Mouse (Mus musculus) megakaryocyte, embryonic 14.5 days (primary cell): ENCODE data around the gene Ntpcr. TPM values are rescaled to one million over a fixed set of nuclear protein-coding genes. Genes with fewer than 3 reads are reported as not detected.

Experiments
- H3K27me3 ChIP-seq: replicated peaks from 2 replicates; pipeline ENCODE3; 2012; ENCODE audit warnings: inconsistent platforms
- H3K36me3 ChIP-seq: replicated peaks from 2 replicates; pipeline ENCODE3; 2012; ENCODE audit warnings: low read length, inconsistent platforms, mixed read lengths
- H3K4me1 ChIP-seq: 2 replicates; pipeline ENCODE4 v1.6.1; 2012; ENCODE audit warnings: inconsistent platforms
- H3K4me3 ChIP-seq: replicated peaks from 2 replicates; pipeline ENCODE3; 2012; ENCODE audit warnings: moderate library complexity, mild to moderate bottlenecking, inconsistent platforms
- H3K9me3 ChIP-seq: 2 replicates; pipeline ENCODE4 v1.6.1; 2012; ENCODE audit warnings: inconsistent platforms
- FLI1 ChIP-seq: IDR thresholded peaks from 2 replicates; pipeline ENCODE4 v1.6.1; 2012; ENCODE audit warnings: low read length, inconsistent platforms, mixed read lengths
- GATA1 ChIP-seq: IDR thresholded peaks from 3 replicates; pipeline ENCODE4 v1.6.1; 2012; ENCODE audit warnings: mixed read lengths, low read length, inconsistent platforms, borderline replicate concordance
- polyA plus RNA-seq: library from polyadenylated mRNA; stranded (reverse); fragments of >175 nt; gene quantifications from 2 replicates; pipeline ENCODE4 v1.2.3, GENCODE M21; 2012; ENCODE audit warnings: low replicate concordance; ENCODE audit not compliant: insufficient read depth

The Ntpcr gene
- polyA plus RNA-seq, 1 experiment = 15.5 TPM

DNA sequence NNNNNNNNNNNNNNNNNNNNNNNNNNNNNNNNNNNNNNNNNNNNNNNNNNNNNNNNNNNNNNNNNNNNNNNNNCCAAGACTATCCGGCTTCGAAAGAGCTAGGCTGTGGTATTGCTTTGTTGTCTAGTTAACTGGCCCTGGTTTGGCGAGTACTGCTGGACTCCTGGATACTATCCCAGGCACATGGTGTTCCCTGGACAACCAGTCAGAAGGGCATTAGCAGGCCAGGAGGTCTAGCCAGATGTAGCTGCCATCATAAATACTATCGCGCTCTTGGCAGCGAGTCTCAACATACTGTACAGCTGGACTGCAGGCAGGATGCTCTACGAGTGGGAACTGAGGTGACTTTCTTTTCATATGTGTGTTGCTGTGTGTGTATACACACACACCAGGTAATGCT lies 7.1 kb upstream of the Ntpcr start:
- Histone ChIP-seq H3K4me1 (peaks cover 28% of the 10 kb centered on the region), H3K27me3 (peaks cover 5% of the 10 kb centered on the region), H3K4me3 (no peak overlapping the region), H3K36me3 (no peaks in the 10 kb centered on the region), H3K9me3 (no peaks in the 10 kb centered on the region)
- TF ChIP-seq GATA1 (no peak), FLI1 (no peak)

DNA sequence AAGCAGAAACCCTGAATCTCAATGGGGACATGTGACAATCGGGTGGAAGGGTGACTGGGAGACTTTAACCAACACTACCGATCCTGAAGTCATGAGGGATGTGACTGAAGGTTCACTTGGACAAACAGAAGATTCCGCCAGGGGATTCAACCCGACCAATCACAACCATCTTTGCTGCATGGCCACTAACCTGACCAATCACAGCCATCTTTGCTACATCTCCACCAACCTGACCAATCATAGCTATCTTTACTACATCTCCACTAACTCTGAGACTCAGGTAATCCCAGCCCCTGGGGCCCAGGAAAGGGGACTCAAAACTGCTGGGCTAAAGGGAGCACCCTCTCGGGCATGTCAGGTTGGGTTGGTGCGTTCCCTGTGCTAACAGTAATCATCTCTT lies 6.3 kb upstream of the Ntpcr start:
- Histone ChIP-seq H3K9me3 (no peaks in the 10 kb centered on the region), H3K4me3 (no peak overlapping the region), H3K4me1 (peaks cover 28% of the 10 kb centered on the region), H3K36me3 (no peaks in the 10 kb centered on the region), H3K27me3 (peaks cover 2% of the 10 kb centered on the region)
- TF ChIP-seq GATA1 (no peak), FLI1 (no peak)

DNA sequence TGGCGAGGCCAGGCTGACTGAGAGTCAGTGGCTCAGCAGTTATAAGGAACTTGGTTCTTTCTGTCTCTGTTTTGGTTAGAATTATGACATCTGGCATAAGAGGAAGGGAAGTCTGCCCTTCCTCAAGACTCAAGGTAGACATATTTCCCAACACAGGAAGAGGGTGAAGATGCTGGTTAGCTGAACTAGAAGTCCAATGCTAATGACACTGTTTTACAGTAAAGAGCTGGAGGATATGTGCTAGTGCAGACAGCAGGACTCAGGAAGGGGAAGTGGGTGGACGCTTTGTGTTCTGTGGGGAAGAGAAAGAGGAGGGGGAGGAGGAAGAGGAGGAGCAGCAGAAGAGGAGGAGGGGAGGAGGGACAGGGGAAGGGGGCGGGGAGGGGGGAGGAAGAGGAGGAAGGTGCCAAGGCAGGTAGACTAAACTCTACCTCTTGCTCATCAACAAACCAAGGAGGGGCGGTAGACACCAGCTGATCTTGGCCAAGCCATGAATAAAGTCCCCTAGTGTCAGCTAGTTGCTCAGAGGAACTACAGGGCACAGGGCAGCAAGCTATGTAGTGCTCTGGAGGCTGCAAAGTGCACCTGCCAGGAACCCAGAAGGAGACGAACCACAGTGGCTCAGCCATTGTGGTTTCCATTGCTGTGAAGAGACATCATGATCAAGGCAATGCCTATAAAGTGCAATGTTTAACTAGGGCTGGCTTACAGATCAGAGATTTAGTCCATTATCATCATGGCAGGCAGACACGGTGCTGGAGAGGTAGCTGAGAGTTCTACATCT lies 4.5 kb upstream of the Ntpcr start:
- TF ChIP-seq FLI1 (no peak), GATA1 (no peak)
- H3K4me1 ChIP-seq = peaks cover 31% of the 10 kb centered on the region
- peaks cover 5% of the 10 kb centered on the region for H3K27me3 ChIP-seq
- no peaks in the 10 kb centered on the region for H3K9me3 ChIP-seq
- H3K36me3 ChIP-seq = no peaks in the 10 kb centered on the region
- peak overlapping the region; percentile 68 for H3K4me3 ChIP-seq

DNA sequence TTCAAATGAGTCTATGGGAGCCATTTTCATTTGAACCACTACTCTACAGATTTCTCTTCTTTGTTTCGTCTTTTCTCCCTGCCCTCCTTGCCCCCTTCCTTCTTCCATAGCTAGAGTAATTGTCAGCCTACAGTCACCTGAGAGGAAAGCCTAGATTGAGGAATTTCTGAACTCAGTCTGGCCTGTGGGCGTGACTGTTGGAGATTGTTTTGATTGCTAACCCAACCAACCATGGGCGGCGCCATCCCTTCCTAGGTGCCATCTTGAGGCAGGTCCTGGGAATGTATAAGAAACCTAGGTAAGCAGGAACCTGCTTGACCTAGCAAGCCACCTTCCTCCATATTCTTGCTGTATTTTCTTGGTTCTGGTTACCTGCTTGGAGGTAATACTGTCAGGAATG lies 3.6 kb upstream of the Ntpcr start:
- TF ChIP-seq GATA1 = no peak
- TF ChIP-seq FLI1 = no peak
- Histone ChIP-seq H3K4me1 (peaks cover 35% of the 10 kb centered on the region), H3K36me3 (no peaks in the 10 kb centered on the region), H3K4me3 (no peak overlapping the region), H3K9me3 (no peaks in the 10 kb centered on the region), H3K27me3 (peaks cover 6% of the 10 kb centered on the region)

DNA sequence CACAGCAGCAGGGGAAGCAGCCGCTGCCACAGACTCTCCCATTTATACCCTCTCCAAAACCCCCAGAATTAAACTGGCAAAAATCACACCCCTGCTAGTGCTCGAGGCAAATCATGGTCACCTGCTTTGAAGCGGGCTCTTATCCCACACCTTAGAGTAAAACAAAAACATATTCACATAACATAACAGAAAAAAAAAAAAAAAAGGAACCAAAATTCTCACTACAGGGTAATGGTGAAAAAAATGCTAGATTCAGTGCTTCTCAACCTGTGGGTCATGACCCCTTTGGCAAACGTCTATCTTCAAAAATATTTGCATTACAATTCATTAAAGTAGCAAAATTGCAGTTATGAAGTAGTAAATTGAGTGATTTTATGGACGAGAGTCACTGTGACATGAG lies 2.8 kb upstream of the Ntpcr start:
- no peak overlapping the region for H3K4me3 ChIP-seq
- H3K36me3 ChIP-seq = no peaks in the 10 kb centered on the region
- TF ChIP-seq FLI1 (no peak), GATA1 (no peak)
- H3K4me1 ChIP-seq = peaks cover 42% of the 10 kb centered on the region
- H3K9me3 ChIP-seq = no peaks in the 10 kb centered on the region
- peaks cover 6% of the 10 kb centered on the region for H3K27me3 ChIP-seq

DNA sequence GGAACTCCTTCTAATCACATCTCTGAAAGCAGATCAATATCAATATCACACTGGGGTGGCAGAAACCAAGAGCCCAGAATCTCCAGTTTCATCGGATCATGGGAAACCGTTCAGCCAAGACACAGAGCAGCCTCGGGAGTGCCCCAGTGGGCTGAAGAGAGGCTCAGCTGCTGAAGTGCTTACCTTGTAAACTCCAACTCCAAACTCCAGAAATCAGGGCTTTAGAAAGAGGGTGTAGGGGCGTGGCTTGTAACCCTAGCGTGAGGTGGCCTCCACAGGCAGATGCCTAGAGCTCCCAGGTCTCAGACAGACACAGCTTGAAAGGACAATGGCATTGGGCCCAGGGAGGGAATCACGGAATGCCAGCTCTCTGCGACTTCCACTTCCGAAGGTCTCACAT lies 2.0 kb upstream of the Ntpcr start:
- Histone ChIP-seq H3K4me3 (no peak overlapping the region), H3K4me1 (peaks cover 42% of the 10 kb centered on the region), H3K27me3 (peaks cover 6% of the 10 kb centered on the region), H3K9me3 (no peaks in the 10 kb centered on the region), H3K36me3 (no peaks in the 10 kb centered on the region)
- TF ChIP-seq GATA1 = no peak

DNA sequence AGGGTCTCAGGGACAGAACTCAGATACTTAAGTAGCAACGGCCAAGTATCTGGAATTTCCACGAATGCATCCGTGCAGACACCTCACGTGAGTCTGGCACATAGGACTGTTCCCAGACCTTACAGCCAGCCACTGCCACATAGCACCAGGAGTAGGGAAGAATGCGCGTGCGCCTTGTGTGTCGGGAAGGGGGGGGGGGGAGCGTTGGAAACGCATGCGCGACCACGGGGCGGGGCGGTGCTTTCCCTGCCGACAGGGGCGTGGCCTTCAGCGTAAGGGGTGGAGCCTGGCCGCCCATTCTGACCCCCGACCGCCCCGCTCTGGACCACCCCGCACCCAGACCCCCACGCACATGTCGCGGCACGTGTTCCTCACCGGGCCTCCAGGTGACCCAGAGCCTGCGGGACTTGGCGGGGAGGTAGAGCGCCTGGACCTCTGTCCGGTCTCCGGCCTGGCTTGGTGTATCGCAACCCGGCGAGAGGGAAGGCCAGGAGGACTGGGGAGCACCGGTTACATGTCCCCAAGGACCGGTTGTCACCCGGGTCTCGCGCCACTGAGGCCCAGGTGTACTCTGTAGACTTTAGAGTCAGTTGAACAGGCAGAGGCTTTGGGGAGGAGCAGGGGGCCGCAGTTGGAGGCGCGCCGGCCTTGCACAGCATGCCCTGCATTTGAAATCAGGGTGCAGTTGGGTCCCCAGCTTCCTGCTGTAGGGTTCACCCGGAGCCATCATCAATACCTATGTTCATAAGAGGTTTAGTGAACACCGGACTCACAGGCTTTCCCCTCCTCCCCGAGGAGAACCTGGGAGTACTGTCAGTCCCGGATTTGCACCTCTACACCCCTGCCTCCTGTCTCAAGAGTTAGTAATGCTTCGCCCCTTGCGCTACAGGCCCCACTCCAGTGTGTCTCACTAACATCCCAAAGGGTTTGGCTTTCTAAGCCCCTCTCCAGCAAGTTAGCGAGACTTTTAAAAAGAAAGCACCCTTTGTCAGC lies 4.5 kb downstream of the Ntpcr start:
- TF ChIP-seq GATA1 (no peak), FLI1 (no peak)

DNA sequence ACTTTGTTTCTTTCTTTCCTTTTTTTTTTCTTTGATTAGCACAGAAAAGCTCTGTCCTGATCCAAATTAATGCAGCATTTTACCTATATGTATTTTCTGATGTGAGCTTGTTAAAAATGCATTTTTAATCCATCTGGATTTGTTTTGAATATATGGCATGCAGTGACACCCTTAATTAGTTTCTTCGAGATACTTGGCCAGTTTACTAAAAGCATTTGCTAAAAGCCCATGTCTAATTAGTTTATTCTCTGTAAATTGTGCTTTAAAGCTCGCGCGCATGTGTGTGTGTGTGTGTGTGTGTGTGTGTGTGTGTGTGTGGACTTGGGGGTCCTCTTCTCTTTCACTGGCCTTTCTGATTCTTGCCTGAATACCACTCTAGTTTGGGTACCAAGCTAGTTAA lies 9.2 kb downstream of the Ntpcr start:
- Histone ChIP-seq H3K27me3 (no peaks in the 10 kb centered on the region), H3K4me3 (no peak overlapping the region), H3K9me3 (no peaks in the 10 kb centered on the region), H3K36me3 (peaks cover 61% of the 10 kb centered on the region), H3K4me1 (peaks cover 29% of the 10 kb centered on the region)
- no peak for TF ChIP-seq FLI1
- TF ChIP-seq GATA1 = no peak

More for the DNA sequence above, 4.5 kb downstream of the Ntpcr start:
- Histone ChIP-seq H3K36me3 (peaks cover 31% of the 10 kb centered on the region), H3K4me3 (peak overlapping the region; percentile 97), H3K27me3 (peaks cover 4% of the 10 kb centered on the region), H3K4me1 (peaks cover 43% of the 10 kb centered on the region), H3K9me3 (no peaks in the 10 kb centered on the region)

DNA sequence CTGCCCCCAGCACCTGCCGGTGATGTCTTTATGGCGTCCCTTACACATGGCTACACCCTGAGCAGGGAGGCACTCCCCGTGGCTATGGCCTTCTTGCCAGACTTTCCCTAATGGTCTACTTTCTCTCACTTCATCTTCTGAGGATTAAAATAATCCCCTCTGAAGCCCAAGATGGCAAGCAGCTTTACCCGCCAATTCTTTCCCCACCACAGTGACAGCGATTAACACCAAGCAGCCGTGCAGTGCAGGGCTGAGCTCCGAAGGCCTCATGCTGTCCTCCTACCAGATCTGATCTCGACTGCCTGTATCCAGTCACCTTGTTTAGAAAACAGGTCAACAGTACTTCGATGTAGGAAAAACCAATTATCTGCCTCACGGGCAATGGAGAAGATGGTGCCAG lies 10.9 kb downstream of the Ntpcr start:
- no peaks in the 10 kb centered on the region for H3K27me3 ChIP-seq
- H3K9me3 ChIP-seq = no peaks in the 10 kb centered on the region
- TF ChIP-seq GATA1 (no peak), FLI1 (no peak)
- H3K4me1 ChIP-seq = peaks cover 15% of the 10 kb centered on the region
- peaks cover 71% of the 10 kb centered on the region for H3K36me3 ChIP-seq
- H3K4me3 ChIP-seq = no peak overlapping the region

DNA sequence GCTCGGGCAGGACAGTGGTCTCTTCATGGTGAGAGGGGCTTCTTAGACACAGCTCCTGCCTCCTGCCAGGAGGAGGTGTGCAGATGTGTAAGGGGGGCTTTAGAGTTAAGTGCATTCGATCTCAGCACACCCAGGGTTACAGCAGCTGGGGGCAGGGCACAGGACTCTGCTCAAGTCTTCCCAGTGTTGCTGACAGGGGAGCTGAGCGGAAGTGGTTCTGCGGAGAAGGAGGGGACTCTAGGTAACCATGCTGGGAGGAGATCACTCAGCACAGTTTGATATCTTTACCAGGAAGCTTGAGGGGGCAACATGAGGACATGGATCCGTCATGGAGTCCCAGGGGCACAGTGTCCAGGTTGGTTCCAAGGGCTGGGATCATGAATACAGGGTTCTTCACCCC lies 11.6 kb downstream of the Ntpcr start:
- no peaks in the 10 kb centered on the region for H3K27me3 ChIP-seq
- H3K4me1 ChIP-seq = peaks cover 19% of the 10 kb centered on the region
- no peaks in the 10 kb centered on the region for H3K9me3 ChIP-seq
- TF ChIP-seq GATA1 (no peak), FLI1 (no peak)
- peaks cover 71% of the 10 kb centered on the region for H3K36me3 ChIP-seq
- no peak overlapping the region for H3K4me3 ChIP-seq
